Mouse (Mus musculus): ENCODE data around the gene Xpr1. TPM values are rescaled to one million over a fixed set of nuclear protein-coding genes. Genes with fewer than 3 reads are reported as not detected.

Xpr1 gene
- total RNA-seq, 4 experiments from 2014 or later = 47.8 to 56.6 (median 50.9) TPM

Small RNAs within 50 kb of the gene (microRNA-seq; reads per million reads assigned to microRNA genes)
- gene Gm22569 = 0 reads per million in 2 experiments

Other genes with a start within 250 kb of the Xpr1 start
- gene BC034090, start 173.0 kb downstream of the Xpr1 start, total RNA-seq (2022) = 10 to 100 TPM; 28.2 to 60.1 (median 36.1) TPM
- 10 to 100 TPM; 63.0 to 79.8 (median 64.5) TPM for gene Acbd6, start 140.7 kb upstream of the Xpr1 start, total RNA-seq (2022)